Mouse (Mus musculus) midbrain, embryonic 11.5 days (tissue): ENCODE data around the gene Apobec2. TPM values are rescaled to one million over a fixed set of nuclear protein-coding genes. Genes with fewer than 3 reads are reported as not detected.

ENCODE experiments used
- ATAC-seq: fragments of 200-750 bp; cut with Nextera tagmentation; 2 replicates; pipeline ENCODE4 v1.8.0; 2017; ENCODE audit warnings: moderate TSS enrichment, moderate library complexity; ENCODE audit not compliant: low FRiP score
- DNase-seq: peaks from one replicate; pipeline ENCODE4 v3.0.0; 2015; ENCODE audit warnings: low spot score; ENCODE audit errors: missing footprints
- H3K27ac ChIP-seq: fragments of 300-500 bp; sonication (generic); 2 replicates; pipeline ENCODE4 v1.5.1; 2014; ENCODE audit warnings: low read depth, low read length
- H3K27me3 ChIP-seq: fragments of 300-500 bp; sonication (generic); 2 replicates; pipeline ENCODE4 v1.6.1; 2014; ENCODE audit warnings: mild to moderate bottlenecking, low read length, moderate library complexity, mixed read lengths; ENCODE audit not compliant: control insufficient read depth, insufficient read depth
- H3K36me3 ChIP-seq: fragments of 300-500 bp; sonication (generic); 2 replicates; pipeline ENCODE4 v1.6.1; 2014; ENCODE audit warnings: mild to moderate bottlenecking, low read length, moderate library complexity, mixed read lengths; ENCODE audit not compliant: control insufficient read depth, insufficient read depth
- H3K4me1 ChIP-seq: fragments of 300-500 bp; sonication (generic); 2 replicates; pipeline ENCODE4 v1.6.1; 2014; ENCODE audit warnings: low read length; ENCODE audit not compliant: control insufficient read depth, insufficient read depth
- H3K4me2 ChIP-seq: fragments of 300-500 bp; sonication (generic); 2 replicates; pipeline ENCODE4 v1.6.1; 2014; ENCODE audit warnings: mild to moderate bottlenecking, moderate library complexity
- H3K4me3 ChIP-seq: fragments of 300-500 bp; sonication (generic); 2 replicates; pipeline ENCODE4 v1.5.1; 2014; ENCODE audit warnings: low read depth, low read length
- H3K9ac ChIP-seq: fragments of 300-500 bp; sonication (generic); 2 replicates; pipeline ENCODE4 v1.6.1; 2014; ENCODE audit warnings: low read length
- H3K9me3 ChIP-seq: fragments of 300-500 bp; sonication (generic); 2 replicates; pipeline ENCODE4 v1.6.1; 2016; ENCODE audit warnings: low read length; ENCODE audit not compliant: control insufficient read depth
- WGBS: fragments of 180-500 bp; shearing (Covaris S2); extraction: QIAGEN DNeasy Blood & Tissue Kit; methylation state at CpG from one replicate; pipeline ENCODE4 v1.1.7; 2014; 5-methylcytosine and 5-hydroxymethylcytosine counted together
- polyA plus RNA-seq: library from polyadenylated mRNA; unstranded; fragments of >200 nt; fragmentation: Nextera tagmentation; extraction: Ambion mirVana; gene quantifications from 2 replicates; pipeline ENCODE4 v1.2.1, GENCODE M21; 2014

Gene Apobec2
- polyA plus RNA-seq, 1 experiment from 2014 or later: 1.0 TPM

DNA sequence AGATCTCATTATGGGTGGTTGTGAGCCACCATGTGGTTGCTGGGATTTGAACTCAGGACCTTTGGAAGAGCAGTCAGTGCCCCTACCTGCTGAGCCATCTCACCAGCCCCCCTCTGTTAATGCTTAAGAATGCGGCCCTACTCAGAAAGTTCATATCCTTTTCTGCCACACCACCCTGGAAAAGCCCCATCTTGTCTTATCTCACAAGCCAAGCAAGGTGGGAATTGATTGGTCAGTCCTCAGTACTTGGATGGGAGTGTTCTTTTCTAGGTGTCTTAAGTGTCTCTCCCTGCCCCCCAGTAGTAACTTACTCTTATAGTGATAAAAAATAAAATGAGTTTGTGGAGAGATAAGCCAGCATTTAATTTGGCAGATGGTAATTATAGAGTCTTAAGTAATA lies 28.0 kb downstream of the Apobec2 start:
- Histone ChIP-seq H3K4me2 (no peak overlapping the region), H3K4me3 (no peak overlapping the region), H3K27ac (no peak overlapping the region), H3K4me1 (peaks cover 13% of the 10 kb centered on the region), H3K9ac (no peak overlapping the region), H3K9me3 (no peaks in the 10 kb centered on the region), H3K36me3 (peaks cover 3% of the 10 kb centered on the region), H3K27me3 (no peaks in the 10 kb centered on the region)
- 78% methylated on average over 1 of the region's 1 CpGs for WGBS
- no peak for DNase-seq
- no peak for ATAC-seq

DNA sequence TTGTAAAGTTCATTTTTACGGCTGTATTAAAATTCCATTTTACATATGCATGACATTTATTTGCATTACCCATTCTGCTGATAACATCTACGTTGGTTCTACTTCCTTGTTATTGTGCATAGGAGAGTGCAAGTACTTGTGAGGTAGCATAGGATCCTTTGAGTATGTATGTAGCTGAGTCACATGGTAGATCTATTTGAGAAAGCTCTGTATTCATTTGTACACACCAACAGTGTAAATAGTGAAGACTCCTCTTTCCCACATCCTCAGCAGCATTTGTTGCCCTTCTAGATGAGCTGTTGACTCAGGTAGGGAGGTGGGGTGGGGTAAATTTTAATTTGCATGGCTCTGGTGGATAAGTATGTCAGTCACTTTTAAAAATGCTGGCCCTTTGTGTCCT lies 28.9 kb downstream of the Apobec2 start:
- Histone ChIP-seq H3K27me3 (no peaks in the 10 kb centered on the region), H3K4me2 (no peak overlapping the region), H3K4me1 (peaks cover 13% of the 10 kb centered on the region), H3K9me3 (no peaks in the 10 kb centered on the region), H3K9ac (no peak overlapping the region), H3K36me3 (peaks cover 6% of the 10 kb centered on the region), H3K27ac (no peak overlapping the region), H3K4me3 (no peak overlapping the region)
- no peak for DNase-seq
- ATAC-seq: no peak
- 95% methylated on average over 2 of the region's 2 CpGs for WGBS

DNA sequence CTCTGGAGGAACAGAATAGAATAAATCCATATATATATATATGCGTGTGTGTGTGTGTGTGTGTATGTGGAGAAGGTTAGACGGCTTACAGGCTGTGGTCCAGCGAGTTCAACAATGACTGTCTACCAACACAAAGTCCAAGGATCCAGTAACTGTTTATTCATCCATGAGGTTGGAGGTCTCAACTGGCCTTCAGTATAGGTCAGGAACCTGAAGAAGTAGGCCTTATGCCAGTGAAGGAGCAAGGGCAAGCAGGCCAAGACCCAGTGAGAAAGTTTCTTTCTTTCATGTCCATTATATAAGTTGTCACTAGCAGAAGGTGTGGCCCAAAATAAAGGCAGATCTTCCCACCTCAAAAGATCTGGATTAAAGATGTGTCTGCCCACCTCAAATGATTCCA lies 30.0 kb downstream of the Apobec2 start:
- ATAC-seq: no peak

DNA sequence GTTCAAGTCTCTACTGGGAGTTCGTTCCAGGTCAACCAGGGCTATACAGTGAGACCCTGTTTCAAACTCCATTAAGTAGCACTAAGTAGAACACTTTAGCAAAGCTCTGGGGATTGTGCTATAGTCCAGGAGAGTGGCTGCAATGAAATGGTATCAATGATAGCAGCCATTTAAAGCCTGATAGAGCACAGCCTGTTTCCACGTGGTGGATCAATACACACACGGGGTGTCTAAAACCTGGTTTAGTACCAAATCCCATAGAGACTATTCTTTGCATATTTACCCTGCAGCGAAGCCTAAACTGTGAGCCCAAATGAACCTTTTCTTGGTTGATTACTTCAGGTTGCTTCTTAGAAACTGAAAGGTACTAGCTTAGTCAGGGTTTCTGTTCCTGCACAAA lies 31.0 kb downstream of the Apobec2 start:
- Histone ChIP-seq H3K27me3 (no peaks in the 10 kb centered on the region), H3K9ac (no peak overlapping the region), H3K27ac (no peak overlapping the region), H3K9me3 (no peaks in the 10 kb centered on the region), H3K4me3 (no peak overlapping the region), H3K4me2 (no peak overlapping the region), H3K36me3 (peaks cover 6% of the 10 kb centered on the region), H3K4me1 (no peaks in the 10 kb centered on the region)
- 86% methylated on average over 4 of the region's 4 CpGs for WGBS
- no peak for DNase-seq
- no peak for ATAC-seq

More for the DNA sequence above, 30.0 kb downstream of the Apobec2 start:
- Histone ChIP-seq H3K27me3 (no peaks in the 10 kb centered on the region), H3K4me2 (no peak overlapping the region), H3K36me3 (peaks cover 6% of the 10 kb centered on the region), H3K9ac (no peak overlapping the region), H3K4me1 (peaks cover 8% of the 10 kb centered on the region), H3K9me3 (no peaks in the 10 kb centered on the region), H3K4me3 (no peak overlapping the region), H3K27ac (no peak overlapping the region)
- 88% methylated on average over 3 of the region's 3 CpGs for WGBS
- no peak for DNase-seq

DNA sequence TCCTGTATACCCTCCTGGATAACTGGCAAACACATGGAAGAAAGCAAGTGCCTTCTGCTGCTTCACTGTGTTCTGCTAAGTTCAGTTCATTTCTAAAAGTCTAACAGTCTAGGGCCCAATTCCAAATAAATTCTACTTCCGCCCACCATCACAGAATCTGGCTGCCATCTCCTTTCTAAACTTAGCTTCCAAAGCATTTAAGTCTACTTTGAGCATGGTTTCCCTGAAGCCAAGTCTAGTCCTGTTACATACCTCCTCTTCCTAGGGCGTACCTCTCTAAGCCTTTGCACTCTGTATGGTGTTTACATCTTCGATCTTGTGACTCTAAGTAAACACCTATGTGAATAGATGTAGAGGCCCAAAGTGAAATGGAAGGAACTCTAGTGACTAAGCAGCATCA lies 40.1 kb downstream of the Apobec2 start:
- H3K36me3 ChIP-seq: peaks cover 34% of the 10 kb centered on the region; the same call in 1 of the 2 replicates
- H3K27ac ChIP-seq: no peak overlapping the region
- DNase-seq (no peak), ATAC-seq (no peak)
- H3K9me3 ChIP-seq: no peaks in the 10 kb centered on the region
- H3K4me2 ChIP-seq: no peak overlapping the region
- H3K27me3 ChIP-seq: no peaks in the 10 kb centered on the region
- H3K4me3 ChIP-seq: no peak overlapping the region
- no peaks in the 10 kb centered on the region for H3K4me1 ChIP-seq
- 96% methylated on average over 3 of the region's 3 CpGs for WGBS
- H3K9ac ChIP-seq: no peak overlapping the region

DNA sequence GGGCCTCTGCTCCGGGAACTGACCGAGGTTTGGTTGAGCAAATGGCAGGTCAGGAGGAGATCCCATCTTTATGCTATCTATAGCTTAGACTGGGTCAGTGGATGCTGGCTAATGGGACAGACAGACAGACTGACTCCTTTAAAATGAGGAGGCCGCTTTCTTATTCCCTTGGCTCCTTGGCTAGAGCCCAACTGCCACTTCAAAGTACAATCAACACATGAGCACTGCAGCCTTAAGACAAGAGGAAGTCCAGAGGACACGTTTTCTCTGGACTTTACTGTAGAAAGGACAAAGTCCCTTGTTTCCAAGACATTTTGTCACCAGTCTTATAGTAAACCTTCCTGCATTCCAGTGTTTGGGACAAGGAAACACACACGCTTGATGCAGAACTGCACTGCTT lies 41.3 kb downstream of the Apobec2 start:
- 93% methylated on average over 5 of the region's 5 CpGs for WGBS
- Histone ChIP-seq H3K9ac (no peak overlapping the region), H3K36me3 (peaks cover 38% of the 10 kb centered on the region; the same call in 1 of the 2 replicates), H3K27me3 (no peaks in the 10 kb centered on the region), H3K4me3 (no peak overlapping the region), H3K4me2 (no peak overlapping the region), H3K9me3 (no peaks in the 10 kb centered on the region), H3K27ac (no peak overlapping the region), H3K4me1 (no peaks in the 10 kb centered on the region)
- DNase-seq (no peak), ATAC-seq (no peak)

DNA sequence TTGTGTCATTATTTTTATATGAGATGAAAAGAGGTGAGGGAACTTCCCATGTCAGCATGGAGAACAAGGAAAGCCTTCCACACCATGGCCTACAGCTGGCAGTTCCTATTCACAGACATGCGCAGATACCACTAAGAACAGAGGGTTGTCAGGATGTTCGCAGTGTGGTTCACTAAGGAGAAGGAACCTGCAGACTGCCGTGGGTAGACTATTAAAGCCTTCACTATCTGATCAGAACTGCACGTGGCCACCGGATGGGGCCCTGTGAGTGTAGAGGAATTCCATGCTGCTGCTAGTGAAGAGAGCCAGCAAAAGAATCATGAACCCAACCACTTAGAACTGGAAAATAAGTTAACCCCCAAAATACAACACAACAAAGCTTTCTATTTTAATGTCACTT lies 43.3 kb downstream of the Apobec2 start:
- Histone ChIP-seq H3K9ac (no peak overlapping the region), H3K36me3 (peaks cover 30% of the 10 kb centered on the region; the same call in 1 of the 2 replicates), H3K4me3 (no peak overlapping the region), H3K27me3 (no peaks in the 10 kb centered on the region), H3K27ac (no peak overlapping the region), H3K9me3 (no peaks in the 10 kb centered on the region), H3K4me1 (no peaks in the 10 kb centered on the region), H3K4me2 (no peak overlapping the region)
- DNase-seq: no peak
- no peak for ATAC-seq
- 96% methylated on average over 5 of the region's 5 CpGs for WGBS

DNA sequence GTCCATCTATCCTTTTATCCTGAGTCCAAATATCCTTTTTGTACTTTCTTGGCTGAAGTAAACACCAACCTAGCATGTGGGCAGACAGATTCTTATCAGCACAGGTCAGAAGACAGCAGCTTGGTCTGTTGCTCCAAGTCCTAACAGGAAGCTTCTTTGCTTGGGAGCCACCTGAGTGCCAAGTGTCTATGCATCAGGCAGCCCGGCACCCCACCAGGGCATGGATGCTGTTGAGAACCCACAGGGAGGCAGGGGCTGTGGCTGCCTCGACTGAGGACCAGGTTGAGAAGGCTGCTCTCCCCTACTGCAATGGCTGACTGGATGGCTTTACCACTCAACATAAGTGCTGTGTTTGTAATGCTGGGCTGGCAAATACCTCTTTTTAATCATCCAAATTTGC lies 44.1 kb downstream of the Apobec2 start:
- WGBS: 87% methylated on average over 2 of the region's 2 CpGs
- Histone ChIP-seq H3K4me1 (no peaks in the 10 kb centered on the region), H3K9me3 (no peaks in the 10 kb centered on the region), H3K27me3 (no peaks in the 10 kb centered on the region), H3K27ac (no peak overlapping the region), H3K4me3 (no peak overlapping the region), H3K4me2 (no peak overlapping the region), H3K9ac (no peak overlapping the region), H3K36me3 (peaks cover 28% of the 10 kb centered on the region; the same call in 1 of the 2 replicates)
- no peak for DNase-seq
- no peak for ATAC-seq

DNA sequence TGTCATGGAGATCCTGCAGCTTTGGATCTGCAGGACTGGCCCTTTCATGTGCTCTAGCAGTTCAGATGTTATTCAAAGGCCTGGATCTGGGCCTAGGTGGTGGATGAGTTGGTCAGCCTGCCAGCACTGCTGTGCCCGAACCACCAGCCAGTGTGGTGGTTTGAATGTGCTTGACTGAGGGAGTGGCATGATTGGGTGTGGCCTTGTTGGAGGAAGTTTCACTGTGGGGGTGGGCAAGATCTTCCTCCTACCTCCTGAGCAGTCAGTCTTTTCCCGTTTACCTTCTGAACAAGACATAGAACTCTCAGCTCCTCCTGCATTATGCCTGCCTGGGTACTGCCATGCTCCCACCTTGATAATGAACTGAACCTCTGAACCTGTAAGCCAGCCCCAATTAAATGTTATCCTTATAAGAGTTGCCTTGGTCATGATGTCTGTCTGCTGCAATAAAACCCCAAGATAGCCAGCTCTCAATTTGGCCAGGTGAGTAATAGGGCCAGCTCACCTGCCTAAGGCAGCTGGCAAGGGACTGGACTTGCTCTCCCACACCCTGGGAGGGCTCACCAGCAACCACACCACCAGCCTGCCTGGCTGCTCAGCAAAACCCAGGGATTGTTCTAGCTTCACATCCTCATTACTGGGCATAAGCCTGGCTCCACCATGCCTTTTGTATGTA lies 46.8 kb downstream of the Apobec2 start:
- no peak for ATAC-seq

More for the DNA sequence above, 46.8 kb downstream of the Apobec2 start:
- Histone ChIP-seq H3K9ac (no peak overlapping the region), H3K36me3 (peaks cover 17% of the 10 kb centered on the region; the same call in 1 of the 2 replicates), H3K9me3 (no peaks in the 10 kb centered on the region), H3K27ac (no peak overlapping the region), H3K4me3 (no peak overlapping the region), H3K4me1 (no peaks in the 10 kb centered on the region), H3K4me2 (no peak overlapping the region), H3K27me3 (no peaks in the 10 kb centered on the region)
- DNase-seq: no peak
- 79% methylated on average over 2 of the region's 2 CpGs for WGBS
